Comparison of ENCODE assay signal across 8 mouse cellular contexts in the genomic region with DNA sequence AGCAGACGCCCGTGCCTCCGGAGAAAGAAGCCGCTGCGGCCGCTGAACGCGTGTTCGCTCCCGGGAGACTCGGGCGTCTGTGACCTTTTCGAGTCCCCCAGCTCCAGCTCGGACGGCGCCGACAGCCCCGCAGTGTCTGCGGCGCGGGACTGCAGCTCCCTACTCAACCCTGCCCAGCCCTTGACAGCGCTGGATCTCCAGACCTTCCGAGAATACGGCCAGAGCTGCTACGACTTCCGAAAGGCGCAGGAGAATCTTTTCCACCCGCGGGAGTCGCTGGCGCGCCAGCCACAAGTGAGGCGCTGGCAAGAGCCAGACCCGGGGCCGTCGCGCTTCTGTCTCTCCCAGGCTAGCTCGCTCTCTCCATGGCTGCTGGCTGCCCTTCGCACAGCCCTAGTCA. TPM values are rescaled to one million over a fixed set of nuclear protein-coding genes. Genes with fewer than 3 reads are reported as not detected.
DNase-seq lines count a peak whose midpoint lies in the region; ATAC-seq and TF ChIP-seq lines count a peak whose summit lies in the region.

No protein-coding gene starts in this region.

- no peaks in the 10 kb centered on the region for H3K36me3 ChIP-seq in heart, embryonic 11.5 days (ENCODE audit: control insufficient read depth, insufficient read depth, low read length)
- no peaks in the 10 kb centered on the region for H3K36me3 ChIP-seq in ES-Bruce4 (ENCODE audit: control insufficient read depth, insufficient read depth, low read length, poor library complexity, severe bottlenecking)
- no peaks in the 10 kb centered on the region for H3K36me3 ChIP-seq in embryonic facial prominence, embryonic 15.5 days
- H3K36me3 ChIP-seq in limb, embryonic 13.5 days: no peaks in the 10 kb centered on the region
- H3K36me3 ChIP-seq in stomach, embryonic 14.5 days (ENCODE audit: control insufficient read depth, insufficient read depth, low read length): no peaks in the 10 kb centered on the region

- peak overlapping the region; percentile 58 for H3K4me3 ChIP-seq in heart, embryonic 11.5 days (ENCODE audit: low read depth, low read length)
- H3K4me3 ChIP-seq in ES-Bruce4 (ENCODE audit: low read depth, low read length): peak overlapping the region; percentile 55
- peak overlapping the region; percentile 54 for H3K4me3 ChIP-seq in embryonic facial prominence, embryonic 15.5 days (replicated peaks)
- H3K4me3 ChIP-seq in limb, embryonic 13.5 days: peak overlapping the region; percentile 56
- H3K4me3 ChIP-seq in stomach, embryonic 14.5 days (ENCODE audit: low read depth, low read length): peak overlapping the region; percentile 46

- no peak for TF ChIP-seq POLR2A in ES-Bruce4 (IDR thresholded peaks at IDR 0.05; ENCODE audit: insufficient read depth, low read length)

- peaks cover 21% of the 10 kb centered on the region for H3K4me1 ChIP-seq in heart, embryonic 11.5 days (ENCODE audit: control insufficient read depth, insufficient read depth, low read length)
- no peaks in the 10 kb centered on the region for H3K4me1 ChIP-seq in ES-Bruce4 (ENCODE audit: control insufficient read depth, insufficient read depth, low read length)
- H3K4me1 ChIP-seq in embryonic facial prominence, embryonic 15.5 days: peaks cover 41% of the 10 kb centered on the region
- peaks cover 46% of the 10 kb centered on the region for H3K4me1 ChIP-seq in limb, embryonic 13.5 days
- peaks cover 19% of the 10 kb centered on the region; the same call in 1 of the 2 replicates for H3K4me1 ChIP-seq in stomach, embryonic 14.5 days (ENCODE audit: control insufficient read depth, insufficient read depth, low read length)

- intact Hi-C loops in heart, postnatal 10 days (cut with DNase I): loop anchor here (2.0 kb wide), 1 partner anchor 47 kb away; a partner anchor contains a TSS

- peak overlapping the region; percentile 99 for H3K4me2 ChIP-seq in heart, embryonic 11.5 days
- peak overlapping the region; percentile 99 for H3K4me2 ChIP-seq in embryonic facial prominence, embryonic 15.5 days (replicated peaks)
- peak overlapping the region; percentile 94 for H3K4me2 ChIP-seq in limb, embryonic 13.5 days (replicated peaks)
- peak overlapping the region; percentile 97 for H3K4me2 ChIP-seq in stomach, embryonic 14.5 days (replicated peaks; ENCODE audit: low read depth, low read length)

- TF ChIP-seq EP300 in ES-Bruce4 (IDR thresholded peaks at IDR 0.05; ENCODE audit: insufficient read depth, low read depth, low read length): no peak

- ATAC-seq in heart, embryonic 11.5 days (replicated peaks; ENCODE audit: insufficient number of reproducible peaks, low FRiP score, low TSS enrichment): no peak
- ATAC-seq in embryonic facial prominence, embryonic 15.5 days (ENCODE audit: insufficient number of reproducible peaks, low FRiP score, low TSS enrichment, low read depth): peak; percentile 41; the same call in 1 of the 2 replicates
- peak; percentile 37 for ATAC-seq in limb, embryonic 13.5 days (ENCODE audit: low FRiP score, low read depth)
- peak; percentile 17; the same call in 1 of the 2 replicates for ATAC-seq in stomach, embryonic 14.5 days (ENCODE audit: insufficient number of reproducible peaks, insufficient read depth, low FRiP score, low read depth)

- H3K9ac ChIP-seq in heart, embryonic 11.5 days (ENCODE audit: low read depth, low read length): peak overlapping the region; percentile 60; the same call in 1 of the 2 replicates
- peak overlapping the region; percentile 55 for H3K9ac ChIP-seq in ES-Bruce4 (ENCODE audit: low read depth, poor library complexity, severe bottlenecking)
- H3K9ac ChIP-seq in embryonic facial prominence, embryonic 15.5 days: peak overlapping the region; percentile 46
- H3K9ac ChIP-seq in limb, embryonic 13.5 days: peak overlapping the region; percentile 69
- H3K9ac ChIP-seq in stomach, embryonic 14.5 days (replicated peaks; ENCODE audit: low read depth, low read length): peak overlapping the region; percentile 21; the same call in 1 of the 2 replicates

- H3K27ac ChIP-seq in heart, embryonic 11.5 days (ENCODE audit: low read depth, low read length): no peak overlapping the region
- no peak overlapping the region for H3K27ac ChIP-seq in ES-Bruce4 (ENCODE audit: insufficient read depth, low read length)
- H3K27ac ChIP-seq in embryonic facial prominence, embryonic 15.5 days (replicated peaks): no peak overlapping the region
- H3K27ac ChIP-seq in limb, embryonic 13.5 days: no peak overlapping the region
- H3K27ac ChIP-seq in stomach, embryonic 14.5 days (ENCODE audit: low read length): no peak overlapping the region

- no peak for DNase-seq in heart, postnatal 10 days
- DNase-seq in natural killer cell, adult 2 months (ENCODE audit: low spot score in 2 of 2): no peak
- no peak for DNase-seq in frontal cortex, postnatal 25 days (ENCODE audit: low spot score in 2 of 2)

- H3K27me3 ChIP-seq in heart, embryonic 11.5 days (ENCODE audit: control insufficient read depth, insufficient read depth, low read length): peaks cover 81% of the 10 kb centered on the region
- H3K27me3 ChIP-seq in ES-Bruce4 (ENCODE audit: control insufficient read depth, insufficient read depth, low read length, poor library complexity, severe bottlenecking): peaks cover 19% of the 10 kb centered on the region
- H3K27me3 ChIP-seq in embryonic facial prominence, embryonic 15.5 days: peaks cover 69% of the 10 kb centered on the region
- peaks cover 76% of the 10 kb centered on the region for H3K27me3 ChIP-seq in limb, embryonic 13.5 days
- peaks cover 41% of the 10 kb centered on the region for H3K27me3 ChIP-seq in stomach, embryonic 14.5 days (ENCODE audit: control insufficient read depth, insufficient read depth, low read length)

- TF ChIP-seq CTCF in ES-Bruce4 (IDR thresholded peaks at IDR 0.05; ENCODE audit: low read depth, low read length): no peak

- WGBS in heart, embryonic 11.5 days (ENCODE audit: insufficient replicate concordance): under 1% methylated on average over 28 of the region's 39 CpGs
- under 1% methylated on average over 39 of the region's 39 CpGs for WGBS in embryonic facial prominence, embryonic 15.5 days
- WGBS in limb, embryonic 13.5 days: under 1% methylated on average over 38 of the region's 39 CpGs
- WGBS in stomach, embryonic 14.5 days: 0% methylated on average over 38 of the region's 39 CpGs

- H3K9me3 ChIP-seq in heart, embryonic 11.5 days (replicated peaks; ENCODE audit: control insufficient read depth, low read length): no peaks in the 10 kb centered on the region
- H3K9me3 ChIP-seq in ES-Bruce4 (replicated peaks; ENCODE audit: control insufficient read depth, insufficient read depth, low read length, poor library complexity, severe bottlenecking): no peaks in the 10 kb centered on the region
- H3K9me3 ChIP-seq in embryonic facial prominence, embryonic 15.5 days (replicated peaks): no peaks in the 10 kb centered on the region
- H3K9me3 ChIP-seq in limb, embryonic 13.5 days: no peaks in the 10 kb centered on the region
- H3K9me3 ChIP-seq in stomach, embryonic 14.5 days (ENCODE audit: control insufficient read depth, low read depth, low read length): no peaks in the 10 kb centered on the region

RNA-seq across cellular contexts. Expression of a gene that starts 0.4 kb away (rescaled TPM):
- polyA plus RNA-seq in heart, embryonic 11.5 days (2014; fragmentation: Nextera tagmentation; extraction: Ambion mirVana): 0.13 and 0.18 TPM in 2 replicates
- under 1 TPM; 0.14 to 0.37 TPM for total RNA-seq in heart, postnatal 10 days (2021)
- 0.52 and 0.78 TPM in 2 replicates for polyA plus RNA-seq in ES-Bruce4 (2011; ENCODE audit: insufficient read depth, insufficient read length, low read depth, missing spikeins)
- polyA plus RNA-seq in embryonic facial prominence, embryonic 15.5 days (2015; fragmentation: Nextera tagmentation; extraction: Ambion mirVana): 10.8 and 26.9 TPM in 2 replicates
- polyA plus RNA-seq in limb, embryonic 13.5 days (2015; fragmentation: Nextera tagmentation; extraction: Ambion mirVana): 0.23 and 0.29 TPM in 2 replicates
- 0.35 and 0.67 TPM in 2 replicates for polyA plus RNA-seq in stomach, embryonic 14.5 days (2014; fragmentation: Nextera tagmentation; extraction: Ambion mirVana)

RNA-seq across cellular contexts. Expression of a gene that starts 5.7 kb away (rescaled TPM):
- polyA plus RNA-seq in heart, embryonic 11.5 days (2014; fragmentation: Nextera tagmentation; extraction: Ambion mirVana): not detected in 2 replicates
- not detected for total RNA-seq in heart, postnatal 10 days (2021)
- not detected in 2 replicates for polyA plus RNA-seq in ES-Bruce4 (2011; ENCODE audit: insufficient read depth, insufficient read length, low read depth, missing spikeins)
- 5.6 and 14.0 TPM in 2 replicates for polyA plus RNA-seq in embryonic facial prominence, embryonic 15.5 days (2015; fragmentation: Nextera tagmentation; extraction: Ambion mirVana)
- not detected in 2 replicates for polyA plus RNA-seq in limb, embryonic 13.5 days (2015; fragmentation: Nextera tagmentation; extraction: Ambion mirVana)
- 0.17 TPM in 2 replicates for polyA plus RNA-seq in stomach, embryonic 14.5 days (2014; fragmentation: Nextera tagmentation; extraction: Ambion mirVana)

RNA-seq across cellular contexts. Expression of a gene that starts 46.9 kb away (rescaled TPM):
- polyA plus RNA-seq in heart, embryonic 11.5 days (2014; fragmentation: Nextera tagmentation; extraction: Ambion mirVana): 0.14 TPM in 1 of 2 replicates, not detected in the other
- total RNA-seq in heart, postnatal 10 days (2021): under 1 TPM in 1 of 2 experiments, not detected in 1; 0.17 TPM
- not detected in 2 replicates for polyA plus RNA-seq in ES-Bruce4 (2011; ENCODE audit: insufficient read depth, insufficient read length, low read depth, missing spikeins)
- 3.1 and 8.1 TPM in 2 replicates for polyA plus RNA-seq in embryonic facial prominence, embryonic 15.5 days (2015; fragmentation: Nextera tagmentation; extraction: Ambion mirVana)
- polyA plus RNA-seq in limb, embryonic 13.5 days (2015; fragmentation: Nextera tagmentation; extraction: Ambion mirVana): not detected in 2 replicates
- not detected in 2 replicates for polyA plus RNA-seq in stomach, embryonic 14.5 days (2014; fragmentation: Nextera tagmentation; extraction: Ambion mirVana)

RNA-seq across cellular contexts. Expression of a gene that starts 58.2 kb away (rescaled TPM):
- polyA plus RNA-seq in heart, embryonic 11.5 days (2014; fragmentation: Nextera tagmentation; extraction: Ambion mirVana): 147 and 151 TPM in 2 replicates
- 10 to 100 TPM; 49.0 to 59.0 TPM for total RNA-seq in heart, postnatal 10 days (2021)
- polyA plus RNA-seq in ES-Bruce4 (2011; ENCODE audit: insufficient read depth, insufficient read length, low read depth, missing spikeins): 22.1 and 24.1 TPM in 2 replicates
- polyA plus RNA-seq in embryonic facial prominence, embryonic 15.5 days (2015; fragmentation: Nextera tagmentation; extraction: Ambion mirVana): 190 and 192 TPM in 2 replicates
- polyA plus RNA-seq in limb, embryonic 13.5 days (2015; fragmentation: Nextera tagmentation; extraction: Ambion mirVana): 201 and 206 TPM in 2 replicates
- polyA plus RNA-seq in stomach, embryonic 14.5 days (2014; fragmentation: Nextera tagmentation; extraction: Ambion mirVana): 164 and 166 TPM in 2 replicates
